8 mouse cellular contexts compared by ENCODE assay signal in the genomic region with DNA sequence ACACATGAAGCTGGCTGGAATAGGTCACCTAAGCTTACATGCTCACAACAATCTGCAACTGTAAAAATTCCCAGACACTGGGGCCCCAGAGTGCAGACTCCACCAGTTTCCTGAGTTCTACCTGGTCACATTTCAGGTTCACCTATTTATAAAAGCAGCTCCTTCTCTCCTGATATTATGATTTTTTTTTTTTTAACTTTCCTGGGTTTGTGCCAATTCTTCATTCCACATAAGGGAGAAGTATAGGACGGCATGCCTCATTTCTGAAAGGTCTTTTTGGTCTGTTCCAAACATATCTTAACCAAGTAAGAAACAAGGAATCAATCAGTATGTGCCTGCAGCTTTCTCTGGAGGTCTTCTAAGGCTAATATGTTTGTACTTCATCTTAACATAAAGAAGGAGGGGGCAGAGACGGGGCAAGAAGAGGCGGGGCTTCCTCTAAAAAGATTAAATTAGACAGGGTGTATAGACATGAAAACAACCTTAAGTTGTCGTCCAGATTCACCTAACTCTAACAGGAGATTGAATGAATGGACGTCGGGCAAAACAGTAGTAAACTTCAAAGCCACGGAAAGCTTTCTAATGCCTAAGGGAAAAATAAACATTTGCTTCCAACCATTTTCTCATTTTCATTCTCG. TPM values are rescaled to one million over a fixed set of nuclear protein-coding genes. Genes with fewer than 3 reads are reported as not detected.
DNase-seq lines count a peak whose midpoint lies in the region; ATAC-seq lines count a peak whose summit lies in the region.

No protein-coding gene starts in this region.

- H3K36me3 ChIP-seq in kidney, embryonic 15.5 days = no peaks in the 10 kb centered on the region
- no peaks in the 10 kb centered on the region for H3K36me3 ChIP-seq in hindbrain, embryonic 10.5 days
- H3K36me3 ChIP-seq in midbrain, embryonic 13.5 days = no peaks in the 10 kb centered on the region

- H3K9me3 ChIP-seq in kidney, embryonic 15.5 days (replicated peaks) = no peaks in the 10 kb centered on the region
- H3K9me3 ChIP-seq in hindbrain, embryonic 10.5 days = no peaks in the 10 kb centered on the region
- H3K9me3 ChIP-seq in midbrain, embryonic 13.5 days = no peaks in the 10 kb centered on the region

- H3K9ac ChIP-seq in kidney, embryonic 15.5 days = no peak overlapping the region
- H3K9ac ChIP-seq in midbrain, embryonic 13.5 days (replicated peaks) = no peak overlapping the region

- peaks cover 27% of the 10 kb centered on the region for H3K4me1 ChIP-seq in kidney, embryonic 15.5 days
- H3K4me1 ChIP-seq in hindbrain, embryonic 10.5 days (replicated peaks) = peaks cover 18% of the 10 kb centered on the region
- H3K4me1 ChIP-seq in midbrain, embryonic 13.5 days (replicated peaks) = peaks cover 19% of the 10 kb centered on the region

- H3K4me3 ChIP-seq in kidney, embryonic 15.5 days (replicated peaks) = peak overlapping the region; percentile 70
- peak overlapping the region; percentile 80 for H3K4me3 ChIP-seq in hindbrain, embryonic 10.5 days
- peak overlapping the region; percentile 68; the same call in 1 of the 2 replicates for H3K4me3 ChIP-seq in midbrain, embryonic 13.5 days (replicated peaks)

- DNase-seq in kidney, adult 9 months = no peak
- peak; percentile 22 for DNase-seq in brain, adult 2 months (ENCODE audit: low read depth, low spot score)
- no peak for DNase-seq in hindbrain, embryonic 10.5 days (ENCODE audit: low spot score)
- DNase-seq in urinary bladder, postnatal 10 days (ENCODE audit: low spot score) = no peak
- DNase-seq in left cerebral cortex, adult 8-10 months (ENCODE audit: low spot score in 2 of 2) = no peak
- DNase-seq in gastrocnemius, adult 8-10 months (ENCODE audit: low spot score in 2 of 2) = no peak

- no peak for ATAC-seq in kidney, embryonic 15.5 days (replicated peaks; ENCODE audit: low FRiP score)
- ATAC-seq in midbrain, embryonic 13.5 days = no peak

- peak overlapping the region; percentile 99 for H3K4me2 ChIP-seq in kidney, embryonic 15.5 days
- H3K4me2 ChIP-seq in midbrain, embryonic 13.5 days (replicated peaks) = peak overlapping the region; percentile 97

- no peak overlapping the region for H3K27ac ChIP-seq in kidney, embryonic 15.5 days
- no peak overlapping the region for H3K27ac ChIP-seq in hindbrain, embryonic 10.5 days
- H3K27ac ChIP-seq in midbrain, embryonic 13.5 days = no peak overlapping the region

- 16% methylated on average over 8 of the region's 8 CpGs for WGBS in kidney, embryonic 15.5 days
- 43% methylated on average over 8 of the region's 8 CpGs for WGBS in hindbrain, embryonic 10.5 days
- 35% methylated on average over 8 of the region's 8 CpGs for WGBS in midbrain, embryonic 13.5 days

- peaks cover 19% of the 10 kb centered on the region for H3K27me3 ChIP-seq in kidney, embryonic 15.5 days
- peaks cover 33% of the 10 kb centered on the region for H3K27me3 ChIP-seq in hindbrain, embryonic 10.5 days (ENCODE audit: insufficient read depth, poor library complexity, severe bottlenecking)
- H3K27me3 ChIP-seq in midbrain, embryonic 13.5 days = peaks cover 27% of the 10 kb centered on the region

RNA-seq across cellular contexts. Expression of a gene that starts 2.0 kb away (rescaled TPM):
- 1.0 and 1.2 TPM in 2 replicates for polyA plus RNA-seq in kidney, embryonic 15.5 days (2015; fragmentation: Nextera tagmentation; extraction: Ambion mirVana)
- 0.72 and 0.85 TPM in 2 replicates for polyA plus RNA-seq in hindbrain, embryonic 10.5 days (2016; fragmentation: Nextera tagmentation; extraction: Ambion mirVana)
- 0.68 and 1.0 TPM in 2 replicates for polyA plus RNA-seq in midbrain, embryonic 13.5 days (2015; fragmentation: Nextera tagmentation; extraction: Ambion mirVana)
- total RNA-seq in left cerebral cortex, adult 8-10 months (2022) = 10 to 100 TPM; 67.6 to 86.7 (median 78.4) TPM
- total RNA-seq in gastrocnemius, adult 8-10 months (2022) = 10 to 100 TPM; 12.2 to 28.9 (median 19.8) TPM
